Mouse (Mus musculus): ENCODE data around the gene Zfp948. TPM values are rescaled to one million over a fixed set of nuclear protein-coding genes. Genes with fewer than 3 reads are reported as not detected.
"Not testable (repeated sequence)": the region's sequence is repeated elsewhere in the genome, so short reads cannot be mapped to it uniquely, and the experiment has no call there.

The Zfp948 gene
- polyA plus RNA-seq, 1 experiment from 2014 or later: 21.9 TPM

DNA sequence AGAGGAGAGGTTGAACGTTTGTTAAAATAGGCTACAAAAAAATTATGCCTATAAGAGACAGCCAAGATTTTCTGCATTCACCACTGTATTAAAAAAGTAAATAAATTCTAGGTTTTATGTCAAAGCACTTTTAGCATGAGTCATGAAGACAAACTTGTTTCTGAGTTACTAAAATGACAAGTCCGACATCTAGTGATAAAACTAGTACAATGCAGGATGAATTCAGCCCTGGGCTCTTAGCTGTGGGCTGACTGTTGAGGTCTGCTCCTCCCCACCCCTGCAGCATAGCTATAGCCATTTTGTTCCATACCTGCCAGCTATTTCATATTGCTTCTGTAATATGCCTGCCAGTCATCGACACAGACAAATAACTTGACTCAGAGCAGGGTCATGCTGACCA, 49.5 kb downstream of the Zfp948 start:
- Histone ChIP-seq H3K9me3 (ENCODE audit: control insufficient read depth, low read length) (no peaks in the 10 kb centered on the region), H3K4me1 (replicated peaks; ENCODE audit: control insufficient read depth, insufficient read depth, low read length) (no peaks in the 10 kb centered on the region), H3K4me2 (replicated peaks) (no peak overlapping the region), H3K9ac (no peak overlapping the region), H3K27ac (no peak overlapping the region), H3K4me3 (replicated peaks; ENCODE audit: low read length) (no peak overlapping the region), H3K27me3 (ENCODE audit: control insufficient read depth, insufficient read depth, low read length) (no peaks in the 10 kb centered on the region), H3K36me3 (replicated peaks; ENCODE audit: control insufficient read depth, insufficient read depth) (no peaks in the 10 kb centered on the region)
- DNase-seq (ENCODE audit: low spot score) (no peak), ATAC-seq (ENCODE audit: low FRiP score) (no peak)
- WGBS: 83% methylated on average over 3 of the region's 3 CpGs

DNA sequence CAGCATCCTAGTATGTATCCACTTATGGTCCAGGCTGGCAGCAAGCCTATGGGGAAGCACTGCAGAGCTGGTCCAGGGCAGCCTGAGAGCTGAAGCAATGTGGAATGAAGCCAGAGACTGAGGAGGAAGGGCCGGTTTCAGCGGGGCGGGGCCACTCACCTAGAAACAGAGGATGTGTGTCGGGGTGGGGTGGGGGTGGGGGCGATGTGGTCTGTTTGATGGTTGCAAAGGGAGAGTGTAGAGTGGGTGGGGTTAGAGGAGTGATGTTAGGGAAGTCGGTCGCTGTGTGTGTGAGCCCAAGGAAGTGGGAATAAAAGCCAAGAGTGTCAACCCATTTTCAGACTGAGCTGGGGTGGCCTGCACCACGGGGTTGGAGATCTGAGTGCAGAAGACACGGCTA, 50.5 kb downstream of the Zfp948 start:
- no peak for ATAC-seq (ENCODE audit: low FRiP score)
- Histone ChIP-seq H3K4me3 (replicated peaks; ENCODE audit: low read length) (no peak overlapping the region), H3K9ac (no peak overlapping the region), H3K4me1 (replicated peaks; ENCODE audit: control insufficient read depth, insufficient read depth, low read length) (no peaks in the 10 kb centered on the region), H3K27me3 (ENCODE audit: control insufficient read depth, insufficient read depth, low read length) (no peaks in the 10 kb centered on the region), H3K9me3 (ENCODE audit: control insufficient read depth, low read length) (no peaks in the 10 kb centered on the region), H3K4me2 (replicated peaks) (no peak overlapping the region), H3K27ac (no peak overlapping the region), H3K36me3 (replicated peaks; ENCODE audit: control insufficient read depth, insufficient read depth) (no peaks in the 10 kb centered on the region)
- WGBS: 8% methylated on average over 9 of the region's 9 CpGs
- DNase-seq (ENCODE audit: low spot score): no peak

DNA sequence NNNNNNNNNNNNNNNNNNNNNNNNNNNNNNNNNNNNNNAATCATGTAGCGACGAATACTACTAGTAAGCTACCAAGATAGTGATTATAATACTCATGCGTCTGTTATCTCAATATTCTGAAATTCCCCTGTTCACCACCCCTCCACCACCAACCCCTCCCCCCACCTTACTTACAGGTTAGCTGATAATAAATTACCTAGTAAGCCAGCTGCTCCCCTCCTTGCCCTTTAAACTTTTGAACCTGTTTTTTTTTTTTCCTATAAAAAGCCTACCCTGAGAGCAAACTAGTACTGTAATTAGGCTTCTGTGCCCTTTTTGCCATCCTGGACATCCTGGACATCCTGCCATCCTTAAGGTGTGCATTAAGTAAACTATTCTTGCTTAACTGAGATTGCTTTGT, 56.8 kb downstream of the Zfp948 start:
- no peak overlapping the region for H3K4me2 ChIP-seq (replicated peaks)
- no peak overlapping the region for H3K9ac ChIP-seq
- no peaks in the 10 kb centered on the region for H3K4me1 ChIP-seq (replicated peaks; ENCODE audit: control insufficient read depth, insufficient read depth, low read length)
- ATAC-seq (ENCODE audit: low FRiP score) (no peak), DNase-seq (ENCODE audit: low spot score) (no peak)
- no CpG with 5 or more reads among the region's 3 CpGs for WGBS
- H3K27me3 ChIP-seq (ENCODE audit: control insufficient read depth, insufficient read depth, low read length): no peaks in the 10 kb centered on the region
- H3K36me3 ChIP-seq (replicated peaks; ENCODE audit: control insufficient read depth, insufficient read depth): no peaks in the 10 kb centered on the region
- H3K9me3 ChIP-seq (ENCODE audit: control insufficient read depth, low read length): no peaks in the 10 kb centered on the region
- H3K27ac ChIP-seq: no peak overlapping the region
- H3K4me3 ChIP-seq (replicated peaks; ENCODE audit: low read length): no peak overlapping the region

DNA sequence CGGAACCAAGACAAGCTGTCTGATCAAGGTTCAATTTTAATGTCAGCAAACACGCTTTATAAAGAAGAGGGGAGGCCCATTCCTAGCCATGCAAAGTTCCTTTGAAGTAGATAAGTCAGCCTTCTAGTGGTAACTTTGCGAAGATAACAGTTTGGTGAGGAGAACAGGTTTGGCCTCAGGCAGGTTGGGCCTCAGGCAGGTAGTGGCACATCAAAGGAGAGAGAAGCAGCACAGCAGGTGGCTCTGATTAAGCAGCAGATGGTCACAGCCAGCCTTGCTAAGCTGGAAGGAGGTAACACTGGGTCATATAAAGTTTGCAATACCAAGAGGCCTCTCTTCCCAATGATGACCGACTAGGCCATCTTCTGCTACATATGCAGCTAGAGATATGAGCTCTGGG, 69.0 kb downstream of the Zfp948 start:
- not testable (repeated sequence) for H3K27me3 ChIP-seq (ENCODE audit: control insufficient read depth, insufficient read depth, low read length); H3K4me1 ChIP-seq (replicated peaks; ENCODE audit: control insufficient read depth, insufficient read depth, low read length); ATAC-seq (ENCODE audit: low FRiP score); H3K4me3 ChIP-seq (replicated peaks; ENCODE audit: low read length); H3K36me3 ChIP-seq (replicated peaks; ENCODE audit: control insufficient read depth, insufficient read depth); H3K27ac ChIP-seq; H3K4me2 ChIP-seq (replicated peaks); H3K9ac ChIP-seq; DNase-seq (ENCODE audit: low spot score)
- WGBS: 67% methylated on average over 4 of the region's 4 CpGs
- H3K9me3 ChIP-seq (ENCODE audit: control insufficient read depth, low read length): peaks cover 18% of the 10 kb centered on the region

Other genes with a start within 250 kb of the Zfp948 start
- 6.8 and 7.0 TPM in 2 replicates for gene Zfp677, start 183.3 kb upstream of the Zfp948 start, polyA plus RNA-seq (2014; fragmentation: Nextera tagmentation; extraction: Ambion mirVana)
- 5.6 and 6.3 TPM in 2 replicates for gene Zfp54, start 143.8 kb upstream of the Zfp948 start, polyA plus RNA-seq (2014; fragmentation: Nextera tagmentation; extraction: Ambion mirVana)
- 14.4 and 14.5 TPM in 2 replicates for gene Zfp51, start 116.6 kb upstream of the Zfp948 start, polyA plus RNA-seq (2014; fragmentation: Nextera tagmentation; extraction: Ambion mirVana)
- 9.5 and 11.1 TPM in 2 replicates for gene Zfp53, start 78.0 kb upstream of the Zfp948 start, polyA plus RNA-seq (2014; fragmentation: Nextera tagmentation; extraction: Ambion mirVana)
- gene Zfp52, start 31.5 kb upstream of the Zfp948 start, polyA plus RNA-seq (2014; fragmentation: Nextera tagmentation; extraction: Ambion mirVana): 1.8 and 1.9 TPM in 2 replicates
- gene Zfp983, start 83.6 kb downstream of the Zfp948 start, polyA plus RNA-seq (2014; fragmentation: Nextera tagmentation; extraction: Ambion mirVana): 11.1 and 14.0 TPM in 2 replicates
- gene Gm10226, start 124.9 kb downstream of the Zfp948 start, polyA plus RNA-seq (2014; fragmentation: Nextera tagmentation; extraction: Ambion mirVana): 23.8 and 24.2 TPM in 2 replicates
- gene Zfp760, start 140.7 kb downstream of the Zfp948 start, polyA plus RNA-seq (2014; fragmentation: Nextera tagmentation; extraction: Ambion mirVana): 13.4 and 13.8 TPM in 2 replicates
- gene Zfp229, start 163.8 kb downstream of the Zfp948 start, polyA plus RNA-seq (2014; fragmentation: Nextera tagmentation; extraction: Ambion mirVana): 7.9 and 11.6 TPM in 2 replicates

Data from hindbrain, embryonic 14.5 days (tissue).